Mouse (Mus musculus): ENCODE results near the gene Vwa3a.
"Not testable (repeated sequence)": the region's sequence is repeated elsewhere in the genome, so short reads cannot be mapped to it uniquely, and the experiment has no call there.

The Vwa3a gene

DNA sequence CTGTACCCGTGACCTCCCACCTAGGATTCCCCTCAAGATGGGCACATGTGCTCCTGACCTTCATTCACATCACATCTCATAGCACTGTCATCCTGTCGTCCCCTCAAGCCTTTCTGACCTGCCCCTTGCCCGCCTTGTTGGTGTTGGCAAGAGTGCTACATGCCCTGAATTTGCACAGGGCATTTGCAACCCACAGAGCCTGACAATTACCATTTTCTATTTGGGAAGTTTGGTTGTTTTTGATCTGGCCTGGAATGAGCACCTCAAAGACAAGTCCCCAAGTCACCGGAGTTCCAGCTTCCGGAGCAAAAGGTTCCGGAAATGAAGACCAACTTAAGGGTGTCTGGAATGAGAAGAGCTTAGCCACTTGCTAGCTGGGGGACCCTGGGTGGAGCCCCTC lies at the start of gene Vwa3a:
Vwa3a (plus strand) TSS at position 301 of the 400 bp plus-strand sequence.
- no peak for DNase-seq

DNA sequence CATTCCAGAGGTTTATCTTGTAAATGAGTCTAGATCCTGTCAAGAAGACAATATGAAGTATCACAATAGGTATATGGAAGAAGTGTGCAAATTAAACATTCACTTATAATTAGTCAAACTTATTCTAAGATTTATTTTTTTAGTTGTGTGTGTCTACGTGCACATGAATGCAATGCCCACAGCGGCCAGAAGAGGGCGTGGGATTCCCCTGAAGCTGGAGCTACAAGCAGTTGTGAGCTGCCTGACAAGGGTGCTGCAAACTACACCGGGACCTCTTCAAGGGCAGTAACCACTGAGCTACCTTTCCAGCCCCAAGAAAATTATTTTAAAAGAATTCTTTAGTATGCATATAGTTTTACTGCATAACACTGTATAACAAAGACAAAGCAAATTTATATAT lies 48.5 kb upstream of the Vwa3a start:
- DNase-seq, result peak in 1 of 2 experiments; percentile 25

DNA sequence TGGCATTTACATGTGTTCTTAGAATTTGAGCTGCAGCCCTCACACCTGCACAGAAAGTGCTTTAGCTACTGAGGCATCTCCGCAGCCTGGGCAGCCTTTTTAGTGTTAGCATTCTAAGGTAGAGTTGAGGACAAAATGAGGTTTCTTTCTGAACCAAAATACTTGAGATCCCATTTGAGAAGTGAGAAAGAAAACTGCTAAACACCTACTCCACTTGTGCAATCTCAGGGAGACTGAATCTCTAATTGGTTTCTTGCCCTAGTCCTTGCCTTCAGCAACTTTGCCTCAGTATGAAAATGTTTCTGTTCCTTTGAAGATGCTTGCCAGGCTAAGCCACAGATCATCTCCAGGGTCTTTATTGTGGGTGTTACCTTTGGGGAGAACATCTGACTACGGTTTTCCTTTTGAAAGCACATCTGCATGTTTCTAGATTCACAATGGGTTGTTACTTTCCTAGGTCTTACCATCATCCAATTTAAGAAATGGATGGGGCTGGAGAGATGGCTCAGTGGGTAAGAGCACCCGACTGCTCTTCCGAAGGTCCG lies 45.2 kb upstream of the Vwa3a start:
- no peak for DNase-seq

DNA sequence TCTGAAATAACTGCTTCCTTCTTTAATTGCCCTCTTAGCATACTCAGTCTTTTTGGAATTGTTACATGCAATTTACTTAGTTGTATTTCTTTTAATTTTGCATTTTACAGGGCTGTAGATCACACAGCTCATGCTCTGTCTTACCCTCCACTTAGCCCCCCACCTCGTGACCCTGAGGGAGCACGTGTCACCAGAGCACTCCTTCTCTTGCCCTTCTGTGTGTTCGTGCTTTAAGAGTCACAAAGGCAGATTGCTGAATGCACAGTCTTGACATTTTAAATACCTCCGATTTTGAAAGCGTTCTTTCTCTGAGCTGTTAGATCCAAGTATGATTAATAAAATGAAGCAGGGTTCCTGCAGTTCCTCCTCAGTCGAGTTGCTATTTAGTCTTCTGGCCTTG lies 43.9 kb upstream of the Vwa3a start:
- no peak for DNase-seq

DNA sequence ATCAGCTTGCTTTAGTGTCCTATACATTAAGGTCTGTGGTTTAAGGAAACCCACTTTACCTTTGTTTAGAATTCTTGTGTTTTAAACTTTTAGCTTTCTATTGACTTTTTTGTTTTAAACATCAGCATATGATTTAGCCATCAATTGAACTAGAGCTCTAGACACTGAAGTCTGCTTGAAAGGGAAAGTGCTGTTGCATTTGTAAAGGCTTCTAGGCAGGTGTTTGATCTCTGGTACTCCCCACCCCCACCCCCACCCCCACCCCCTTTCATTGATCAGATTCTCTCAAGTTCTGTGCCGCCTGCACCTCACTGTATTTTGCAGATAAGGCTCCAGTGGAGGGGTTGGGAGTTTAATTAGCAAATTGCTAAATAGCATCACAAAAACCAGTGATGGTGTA lies 43.5 kb upstream of the Vwa3a start:
- no peak for DNase-seq

DNA sequence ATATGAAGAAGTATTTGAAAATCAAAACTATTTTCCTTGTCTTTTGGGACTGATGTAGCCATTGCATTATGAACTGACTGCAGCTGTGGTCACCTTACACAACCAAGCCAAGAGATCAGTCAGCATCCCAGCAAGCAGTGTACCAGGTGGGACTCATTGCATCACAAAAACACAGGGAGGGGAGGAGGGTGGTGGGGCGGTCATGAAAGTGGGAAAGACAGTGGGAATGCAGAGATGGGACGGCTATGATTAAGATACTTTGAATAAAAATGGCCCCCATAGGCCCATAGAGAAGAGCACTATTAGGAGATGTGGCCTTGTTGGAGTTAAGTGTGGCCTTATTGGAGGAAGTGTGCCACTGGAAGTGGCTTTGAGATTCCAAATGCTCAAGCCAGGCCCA lies 42.8 kb upstream of the Vwa3a start:
- DNase-seq, result no peak

DNA sequence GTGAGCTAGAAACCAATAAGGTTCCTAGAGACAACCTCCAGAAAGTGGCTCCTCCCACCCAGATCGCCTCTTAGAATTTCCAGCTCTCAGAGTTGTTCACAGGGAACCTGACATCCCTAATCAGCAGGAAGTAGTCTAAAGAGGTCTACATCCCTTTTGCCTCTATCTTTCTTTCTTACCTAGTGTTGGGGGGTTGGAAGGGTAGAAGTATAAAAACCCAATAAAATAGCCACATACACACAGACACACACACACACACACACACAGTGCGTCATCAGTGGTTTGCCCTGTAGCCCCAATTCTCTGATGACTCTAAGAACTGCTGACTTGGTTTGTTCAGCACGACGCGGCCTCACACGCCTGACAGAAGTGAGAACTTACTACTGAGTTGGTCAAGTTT lies 39.5 kb upstream of the Vwa3a start:
- DNase-seq, result no peak

DNA sequence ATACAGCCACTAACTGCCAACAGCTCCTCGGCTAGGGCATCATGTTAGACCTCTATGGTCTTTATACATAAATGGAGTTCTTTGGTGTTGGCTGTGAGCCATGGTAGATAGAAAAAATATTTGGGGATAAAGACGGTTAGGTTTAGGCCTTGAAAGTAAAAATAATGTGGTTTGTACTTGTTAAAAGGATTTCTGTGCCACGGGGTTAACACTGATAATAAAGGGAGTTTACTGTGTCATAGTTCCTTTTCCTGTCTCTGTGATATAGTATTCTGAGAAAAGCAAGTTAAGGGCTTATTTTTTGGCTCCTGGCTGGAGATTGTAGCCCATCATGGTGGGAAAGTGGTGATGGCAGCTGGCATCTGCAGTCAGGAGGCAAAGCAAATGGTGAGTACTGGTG lies 35.2 kb upstream of the Vwa3a start:
- DNase-seq, result no peak

DNA sequence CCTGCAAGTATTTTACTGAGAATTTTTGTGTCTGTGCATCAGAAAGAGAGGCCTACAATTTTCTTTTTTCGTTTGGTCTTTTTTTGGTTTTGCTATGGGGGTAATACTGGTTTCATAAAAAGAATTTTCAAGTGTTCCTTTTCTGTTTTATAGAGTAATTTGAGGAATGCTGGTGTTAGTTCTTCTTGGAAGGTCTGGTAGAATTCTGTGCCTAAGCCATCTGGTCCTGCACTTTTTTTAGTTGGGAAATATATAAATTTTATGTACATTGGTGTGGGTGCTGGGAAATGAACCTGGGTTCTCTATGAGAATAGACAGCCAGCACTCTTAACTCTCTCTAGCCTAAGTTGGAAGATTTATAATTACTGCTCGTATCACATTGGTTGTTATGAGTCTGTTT lies 27.0 kb upstream of the Vwa3a start:
- DNase-seq, result no peak

DNA sequence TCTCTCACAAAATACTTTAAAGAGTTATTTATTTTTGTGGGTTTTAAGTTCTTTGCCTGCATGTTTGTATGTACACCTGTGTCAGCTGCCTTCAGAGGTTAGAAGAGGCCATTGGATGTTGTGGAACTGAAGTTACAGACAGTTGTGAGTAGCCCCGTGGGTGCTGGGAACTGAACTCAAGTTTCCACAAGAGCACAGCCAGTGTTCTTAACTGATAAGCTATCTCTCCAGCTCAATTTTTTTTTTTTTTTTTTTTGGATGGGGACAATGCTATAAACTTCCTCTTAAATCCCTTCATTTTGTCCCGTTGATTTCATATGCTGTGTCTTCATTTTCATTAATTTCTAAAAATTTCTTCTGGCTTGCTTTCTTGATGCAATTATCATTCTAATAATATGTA lies 25.9 kb upstream of the Vwa3a start:
- no peak for DNase-seq

DNA sequence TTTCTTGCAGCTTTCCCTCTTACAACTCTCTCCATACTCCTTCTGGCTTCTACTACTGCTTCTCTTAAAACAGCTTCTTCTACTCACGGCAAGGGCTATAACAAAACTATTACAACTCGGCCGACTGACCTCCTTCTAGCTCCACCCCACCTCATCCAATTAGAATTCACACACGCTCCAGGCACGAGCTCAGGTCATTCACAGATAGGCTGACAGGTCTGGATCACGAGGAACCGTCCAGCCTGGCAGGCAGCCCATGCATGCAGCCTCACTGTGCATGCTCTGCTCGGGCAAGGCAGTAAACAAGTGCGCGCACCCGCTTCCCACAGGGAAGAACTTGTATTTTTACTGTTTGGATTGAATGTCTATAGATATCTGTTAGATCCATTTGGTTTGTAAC lies 25.2 kb upstream of the Vwa3a start:
- not testable (repeated sequence) for DNase-seq

DNA sequence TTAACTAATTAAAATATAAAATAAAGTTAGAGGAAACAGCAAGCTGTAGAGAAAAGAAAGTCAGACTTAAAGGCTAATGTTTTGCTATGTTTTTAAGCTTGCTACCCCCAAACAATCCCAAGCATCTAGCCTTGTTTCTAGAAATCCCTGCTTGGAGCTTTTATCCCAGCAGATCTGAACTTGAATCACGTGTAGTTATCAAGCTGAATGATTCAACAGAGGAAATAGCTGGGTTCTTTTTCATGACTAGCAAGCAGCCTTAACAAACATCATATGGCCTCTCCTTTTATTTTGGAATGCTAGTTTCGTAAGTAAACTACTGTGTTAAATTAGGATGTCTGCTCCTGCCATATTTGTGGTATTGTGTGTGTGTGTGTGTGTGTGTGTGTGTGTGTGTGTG lies 21.9 kb upstream of the Vwa3a start:
- DNase-seq, result no peak

DNA sequence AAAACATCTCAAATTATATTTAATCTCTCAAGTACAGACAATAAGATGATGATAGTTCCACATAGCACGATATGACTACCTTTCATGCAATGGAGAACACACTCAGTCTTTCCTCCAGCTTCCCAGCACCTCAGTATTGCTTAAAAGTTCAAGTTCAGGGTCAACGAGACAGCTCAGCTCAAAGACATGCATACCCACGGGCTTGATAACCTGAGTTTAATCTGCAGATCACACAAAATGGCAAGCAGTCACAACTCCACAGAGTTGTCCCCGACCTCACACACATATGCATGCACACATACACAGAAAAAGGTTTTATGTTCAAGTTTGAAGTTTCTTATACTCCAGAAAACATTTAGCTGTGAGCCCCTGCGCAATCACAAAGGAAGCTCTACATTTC lies 18.1 kb upstream of the Vwa3a start:
- no peak for DNase-seq

DNA sequence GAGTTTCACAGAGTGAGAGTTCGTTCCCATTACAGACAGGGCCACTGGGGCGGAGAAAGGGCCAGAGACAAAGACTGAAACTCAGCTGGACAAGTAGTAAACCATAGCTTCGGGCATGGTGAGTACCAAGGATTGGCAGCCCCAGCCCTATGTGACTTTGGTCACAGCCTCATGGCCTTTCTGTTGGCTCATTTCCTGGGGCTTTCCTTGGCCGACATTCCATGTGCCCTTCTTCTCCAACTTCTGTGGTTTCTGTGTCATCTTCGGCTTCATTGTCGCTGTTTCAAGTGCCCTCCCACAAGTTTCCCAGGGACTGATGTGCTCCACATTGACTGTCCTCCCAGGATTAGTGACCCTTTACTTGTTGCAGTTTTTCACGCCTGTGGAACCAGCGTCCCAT lies 17.7 kb upstream of the Vwa3a start:
- no peak for DNase-seq

DNA sequence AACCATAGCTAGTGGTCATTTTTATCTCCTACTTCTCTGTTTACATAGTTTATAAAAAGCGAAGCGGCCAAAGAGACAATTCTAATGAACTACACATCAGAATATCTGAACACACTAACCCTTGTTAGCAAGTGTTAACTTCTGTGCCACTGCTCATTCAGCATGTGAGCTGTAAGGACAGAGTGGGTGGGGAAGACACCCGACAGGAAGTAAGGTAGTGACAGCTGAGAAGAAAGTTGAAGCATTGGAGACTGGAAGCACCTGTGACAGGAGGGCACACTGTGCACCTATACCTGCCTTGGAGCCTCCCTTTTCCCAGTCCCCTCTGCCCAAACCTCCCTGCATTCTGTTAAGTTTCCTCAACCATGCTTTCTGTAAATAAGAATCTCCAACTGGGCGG lies 17.1 kb upstream of the Vwa3a start:
- DNase-seq, result no peak

DNA sequence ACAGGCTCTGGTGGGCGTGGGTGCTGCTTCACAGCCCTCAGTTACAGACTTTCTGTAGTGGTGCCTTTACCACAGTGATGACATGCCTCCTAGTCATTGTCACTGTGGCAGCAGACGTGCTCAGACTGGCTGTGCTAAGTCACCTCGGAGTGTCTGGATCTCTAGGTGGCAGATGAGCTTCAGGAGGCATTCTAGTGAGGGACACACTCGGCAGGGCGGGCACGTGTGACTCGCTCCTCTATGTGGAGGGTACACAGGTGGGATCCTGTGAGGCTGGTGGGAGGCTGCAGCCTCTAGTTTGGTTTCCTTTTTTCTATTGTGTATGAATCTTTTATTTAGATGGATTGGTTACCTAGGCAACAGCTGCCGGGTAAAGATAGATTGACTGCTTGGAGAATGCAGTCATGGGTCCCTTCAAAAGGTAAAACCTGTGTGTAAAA lies 16.3 kb upstream of the Vwa3a start:
- DNase-seq, result no peak

DNA sequence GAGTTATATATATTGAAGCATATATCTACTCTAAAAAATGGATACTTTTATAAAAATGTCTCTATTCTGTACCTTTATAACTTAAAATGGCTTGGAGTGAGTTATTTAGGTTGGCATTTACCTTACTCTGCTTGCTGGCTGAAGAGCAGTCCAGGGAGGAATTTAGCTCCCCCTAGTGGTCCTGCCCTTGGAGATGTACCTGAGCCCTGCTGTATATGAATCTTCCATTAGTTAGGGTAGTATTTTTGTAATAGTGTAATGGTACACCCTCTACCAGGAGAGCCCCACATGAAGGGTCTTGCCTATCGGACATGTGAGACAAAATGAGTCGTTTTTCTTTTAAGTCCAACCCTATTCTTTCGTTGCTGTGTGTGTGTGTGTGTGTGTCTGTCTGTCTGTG lies 11.5 kb upstream of the Vwa3a start:
- peak in 1 of 2 experiments; percentile 39 for DNase-seq

DNA sequence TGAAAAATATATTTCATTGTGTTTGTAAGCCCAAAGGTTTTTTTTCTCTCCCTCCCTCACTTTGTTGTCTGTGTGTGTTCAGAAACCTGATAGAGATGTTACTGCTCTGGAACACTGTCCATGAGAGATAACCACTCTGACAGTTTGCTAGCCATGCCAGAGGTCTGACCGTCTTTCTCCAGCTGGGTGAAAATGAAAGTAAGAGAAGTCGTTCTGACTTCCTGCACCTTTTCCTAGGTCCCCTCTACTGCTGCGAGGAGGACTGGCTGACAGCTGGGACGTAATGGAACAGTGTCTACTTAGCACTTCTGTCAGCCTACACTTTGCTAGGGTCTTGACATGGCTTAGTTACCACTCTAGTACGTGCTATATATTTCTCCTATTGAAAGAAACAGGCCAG lies 9.5 kb upstream of the Vwa3a start:
- DNase-seq, result no peak

DNA sequence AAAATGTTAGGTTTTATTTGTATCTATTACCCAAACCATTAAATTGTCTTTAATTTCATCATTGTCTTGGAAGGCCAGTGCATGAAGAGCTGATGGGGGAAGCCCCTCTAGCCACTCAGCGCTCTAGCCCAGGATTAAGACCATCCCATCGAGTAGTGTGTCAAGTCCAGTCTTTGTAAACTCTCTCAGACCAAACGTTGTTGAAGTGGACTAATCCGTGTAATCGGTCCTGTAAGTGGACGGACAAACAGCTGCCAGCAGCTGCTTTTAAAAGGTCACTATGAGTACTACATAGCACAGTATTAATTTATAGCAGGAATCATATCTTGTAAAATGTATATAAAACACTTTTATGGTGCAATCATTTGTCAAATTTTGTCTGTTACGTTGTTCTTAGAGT lies 6.2 kb upstream of the Vwa3a start:
- DNase-seq, result no peak

DNA sequence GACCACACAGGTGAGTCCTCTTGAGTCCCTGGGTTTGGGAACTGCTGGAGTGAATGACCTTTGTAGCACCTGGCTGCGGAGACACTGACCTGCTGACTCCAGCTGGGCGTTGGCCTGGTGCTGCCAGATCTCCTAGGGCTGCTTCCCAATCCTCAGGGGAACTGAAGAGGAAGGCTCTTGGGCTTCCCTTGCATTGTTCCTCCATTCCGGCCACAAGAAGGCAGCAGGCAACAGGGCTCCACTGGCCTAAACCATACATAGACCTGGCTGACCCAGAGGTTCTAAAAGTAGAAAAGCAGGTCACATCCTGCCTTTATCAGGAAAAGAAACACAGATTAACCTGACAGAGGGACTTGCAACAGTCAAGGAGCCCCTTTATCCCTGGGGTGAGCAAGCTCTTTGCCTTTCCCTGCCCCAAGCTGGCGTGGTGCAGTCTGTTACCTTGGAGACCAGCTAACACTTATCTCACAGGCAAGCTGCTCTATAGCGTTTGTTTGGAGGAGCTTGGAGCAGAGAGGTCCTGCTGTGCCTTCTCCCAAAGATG lies 512 bp downstream of the Vwa3a start:
- DNase-seq, result no peak

DNA sequence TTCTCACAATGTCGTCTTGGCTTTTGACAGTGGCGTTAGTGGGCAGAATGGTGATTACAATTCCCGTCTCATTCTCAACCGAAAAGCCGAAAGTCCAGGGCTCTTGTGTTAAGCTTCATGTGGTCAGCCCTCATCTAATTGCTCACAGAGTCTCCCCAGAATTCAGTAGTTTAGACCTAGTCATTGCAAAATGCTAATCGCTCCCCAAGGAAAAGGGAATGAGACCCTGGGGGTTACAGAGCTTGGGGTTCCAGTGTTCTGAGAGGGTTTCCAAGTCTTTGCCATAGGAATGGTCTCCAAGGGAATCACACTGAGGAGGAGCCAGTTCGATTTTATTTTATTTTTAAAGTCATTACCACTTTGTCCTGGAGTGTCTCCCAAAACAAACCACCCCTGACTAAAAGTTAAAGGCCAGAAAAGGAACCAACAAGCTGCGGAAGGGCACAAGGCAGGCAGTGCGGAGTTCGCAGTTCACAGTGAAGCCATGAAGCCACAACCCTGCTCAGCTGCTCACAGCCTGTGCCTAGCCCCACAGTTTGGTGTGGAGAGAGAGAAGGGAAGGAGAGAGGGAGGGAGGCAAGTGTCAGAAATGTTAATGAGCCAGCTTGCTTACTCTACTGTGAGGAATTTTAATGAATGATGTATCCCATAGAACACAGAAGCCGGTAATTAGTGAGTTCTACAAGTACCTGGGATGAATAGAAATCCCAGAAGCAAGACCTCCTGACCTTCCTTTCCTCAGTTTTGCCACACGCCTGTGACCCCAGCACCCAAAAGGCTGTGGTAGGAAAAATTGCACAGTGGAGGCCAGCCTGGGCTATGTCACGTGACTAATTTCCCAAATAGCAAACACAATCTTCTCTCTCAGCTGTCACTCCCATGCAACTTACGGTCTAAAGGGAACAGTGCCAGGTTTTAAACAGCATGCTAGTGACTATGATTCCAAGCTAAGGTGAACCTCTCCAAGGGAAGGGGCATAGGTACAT lies 4.5 kb downstream of the Vwa3a start:
- DNase-seq, result no peak

DNA sequence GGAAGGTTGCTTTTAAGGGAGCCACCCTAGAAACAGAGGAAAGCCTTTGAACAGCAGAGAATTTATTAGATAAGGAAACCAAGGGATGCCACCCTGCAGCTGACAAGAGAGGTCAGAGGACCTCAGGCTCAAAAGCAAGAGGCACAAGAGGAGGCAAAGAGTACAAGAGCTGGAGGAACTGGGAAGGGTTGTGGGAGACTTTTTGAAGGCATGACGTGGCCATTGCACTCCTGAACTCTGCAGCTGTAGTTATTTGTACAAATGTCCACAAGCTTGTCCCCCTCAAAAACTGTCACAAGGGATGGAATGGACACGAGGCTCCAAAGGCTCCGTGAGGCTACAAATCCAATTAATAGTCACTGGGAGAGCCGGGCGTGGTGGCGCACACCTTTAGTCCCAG lies 5.5 kb downstream of the Vwa3a start:
- no peak for DNase-seq

DNA sequence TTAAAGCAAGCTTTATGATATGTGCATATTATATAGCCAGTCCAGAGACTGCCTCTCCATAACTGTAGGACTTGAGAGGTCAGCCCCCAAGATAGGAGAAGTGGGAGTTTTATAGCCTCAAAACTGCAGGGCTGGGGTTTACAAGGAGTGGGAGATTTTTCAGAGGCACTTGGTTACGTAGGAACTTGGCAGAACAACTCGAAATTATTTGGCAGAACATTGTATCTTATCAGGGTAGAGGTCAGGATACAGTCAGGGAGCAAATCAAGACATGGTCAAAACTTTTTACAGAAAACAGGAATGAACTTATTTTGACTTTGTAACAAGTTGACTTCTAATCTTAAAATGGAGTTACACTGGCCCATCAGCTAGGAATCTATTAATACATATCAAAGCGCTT lies 6.9 kb downstream of the Vwa3a start:
- DNase-seq, result no peak

DNA sequence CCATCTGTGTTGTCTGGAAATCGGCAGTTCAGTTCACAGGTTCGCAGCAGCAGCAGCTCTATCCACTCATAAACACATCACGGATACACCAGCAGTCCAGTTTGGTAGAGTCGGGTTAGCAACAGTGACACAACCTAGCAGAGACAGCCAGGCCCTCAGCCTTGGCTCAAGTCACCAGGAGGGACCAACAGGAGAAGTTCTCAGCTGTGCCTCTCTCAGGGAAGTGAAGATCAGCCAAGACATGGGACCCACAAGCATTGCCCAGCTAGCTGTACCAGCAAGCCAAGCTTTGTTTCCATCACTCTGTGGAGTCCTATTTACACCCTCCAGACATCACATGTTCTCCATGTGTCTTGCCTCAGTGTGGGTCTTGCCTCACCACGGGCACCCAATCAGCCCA lies 7.7 kb downstream of the Vwa3a start:
- no peak for DNase-seq

Measured in cerebellum, postnatal 25 days (tissue).